Mouse (Mus musculus) urinary bladder, adult 18-20 months (tissue): Measurements from ENCODE around the gene BC029722.

ENCODE experiments used
- DNase-seq, 2 experiments: peaks; one replicate each; pipeline ENCODE4 v3.0.0; 2022; ENCODE audit warnings: low spot score in 2 of 2, mixed read lengths in 2 of 2

BC029722 gene

GRCm38 (mm10) chr2:155818596-155819391 lies 432 bp downstream of the BC029722 start:
- DNase-seq, result peak; percentile 93

DNA sequence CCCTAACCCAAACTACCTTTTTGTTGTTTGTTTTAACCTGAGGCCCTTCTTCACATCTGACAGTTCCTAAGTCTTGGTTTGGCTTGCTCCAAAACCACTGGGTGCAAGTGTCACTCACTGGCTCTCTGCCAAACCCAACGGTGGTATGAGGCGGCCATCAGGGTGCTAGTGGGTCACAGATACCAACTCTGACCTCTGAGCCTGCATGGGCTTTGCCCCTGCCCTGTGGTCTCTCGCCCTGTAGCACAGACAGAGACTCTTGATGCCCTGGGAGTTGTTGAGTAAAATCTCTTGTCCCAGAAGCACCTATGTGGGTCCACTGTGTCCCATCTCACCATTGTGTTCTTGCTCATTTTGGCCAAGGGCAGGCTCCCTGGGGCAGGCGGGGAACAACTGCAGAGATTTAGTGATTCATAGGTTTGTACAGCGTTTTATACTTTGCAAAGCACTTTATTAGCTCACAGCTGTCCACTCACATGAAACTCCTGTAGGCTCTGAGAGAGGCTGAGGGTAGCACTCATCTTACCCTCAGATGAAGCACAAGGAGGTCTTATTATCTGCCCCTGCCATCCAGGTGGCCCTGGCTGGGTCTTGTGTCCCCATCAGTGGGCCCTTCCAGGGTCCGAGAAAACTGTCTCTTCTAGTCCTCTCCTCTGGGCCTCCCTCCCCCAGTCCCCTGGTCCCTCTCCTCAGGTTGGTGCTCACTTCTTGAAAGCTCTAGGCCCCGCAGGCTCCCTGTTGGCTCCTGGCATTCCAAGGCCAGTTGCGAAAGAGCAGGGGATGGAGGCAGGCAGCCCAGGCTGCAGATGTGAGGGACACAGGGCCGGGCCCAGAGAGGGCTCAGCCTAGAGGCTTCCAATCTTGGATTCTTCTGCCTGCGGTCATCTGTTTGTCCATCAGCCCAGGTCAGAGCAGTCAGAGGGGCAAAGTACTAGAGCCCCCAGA lies 1.7 kb downstream of the BC029722 start:
- DNase-seq, result peak in 1 of 2 experiments; percentile 29

- no peak for DNase-seq
These were observed 3.0 kb downstream of the BC029722 start for GRCm38 (mm10) chr2:155816179-155816578.

GRCm38 (mm10) chr2:155814829-155815228 lies 4.4 kb downstream of the BC029722 start:
- no peak for DNase-seq

DNA sequence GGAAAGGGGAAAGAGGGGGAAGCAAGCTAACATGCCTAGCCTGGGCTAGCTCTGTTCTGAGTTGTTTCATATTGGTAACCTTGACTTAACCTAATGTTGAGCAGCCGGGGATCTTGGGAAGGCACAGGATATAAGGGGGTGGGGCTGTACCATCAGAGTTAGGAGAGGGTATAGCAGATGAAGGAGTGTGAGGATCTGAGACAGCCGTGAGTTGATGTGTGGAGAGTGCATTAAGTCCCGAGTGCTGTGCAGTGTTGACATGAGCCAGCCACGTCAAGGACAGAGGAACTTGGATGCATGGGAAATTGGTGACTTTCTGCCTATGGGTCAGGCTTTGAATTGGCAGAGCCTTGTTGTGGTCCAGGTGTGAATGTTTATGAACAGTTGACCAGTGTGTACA lies 6.6 kb downstream of the BC029722 start:
- no peak for DNase-seq

DNA sequence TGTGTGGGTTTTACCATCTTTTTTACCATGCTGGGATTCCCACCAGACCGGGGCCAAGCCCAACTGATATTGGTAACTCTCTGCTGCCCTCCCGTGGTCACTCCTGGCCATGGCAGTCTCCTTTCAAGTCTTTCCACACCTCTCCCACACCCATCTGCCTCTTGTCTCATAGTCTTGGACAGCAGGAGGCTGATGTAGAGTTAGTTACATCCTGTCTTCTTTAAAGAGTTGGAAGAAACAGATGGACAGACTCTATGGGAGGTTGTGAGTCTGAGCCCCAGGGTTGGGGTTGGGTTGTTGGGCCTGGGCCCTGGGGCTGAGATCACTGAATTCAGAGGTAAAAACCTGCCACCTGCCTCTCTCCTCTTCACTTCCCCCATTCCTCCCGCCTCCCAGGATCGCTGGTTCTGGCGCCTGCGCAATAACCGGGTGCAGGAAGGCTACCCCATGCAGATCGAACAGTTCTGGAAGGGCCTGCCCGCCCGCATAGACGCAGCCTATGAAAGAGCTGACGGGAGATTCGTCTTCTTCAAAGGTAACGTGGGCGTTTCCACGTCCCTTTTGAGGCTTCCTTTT lies 7.3 kb downstream of the BC029722 start:
- peak; percentile 47 to 76 for DNase-seq

DNA sequence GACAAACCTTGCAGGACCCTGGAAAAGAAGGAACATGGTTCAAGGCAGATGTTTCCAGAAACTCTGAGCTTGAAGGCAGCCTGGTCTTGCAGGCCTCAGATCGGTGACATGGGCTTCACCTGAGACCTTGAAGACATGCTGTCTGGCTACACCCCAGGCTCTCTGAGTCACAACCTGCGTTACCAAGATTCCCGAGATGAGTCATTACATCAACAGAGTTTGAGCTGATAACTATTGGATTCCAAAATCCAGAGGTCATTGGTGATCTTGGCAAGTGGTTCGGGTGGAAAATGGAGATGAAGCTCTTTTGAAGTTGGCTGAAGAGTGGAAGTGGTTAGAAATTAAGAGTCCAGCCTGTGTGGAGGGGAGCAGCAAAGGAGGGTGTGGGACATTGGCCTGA lies 9.6 kb downstream of the BC029722 start:
- DNase-seq, result no peak

GRCm38 (mm10) chr2:155807408-155807807 lies 11.8 kb downstream of the BC029722 start:
- DNase-seq, result no peak

GRCm38 (mm10) chr2:155806548-155806947 lies 12.7 kb downstream of the BC029722 start:
- no peak for DNase-seq

DNA sequence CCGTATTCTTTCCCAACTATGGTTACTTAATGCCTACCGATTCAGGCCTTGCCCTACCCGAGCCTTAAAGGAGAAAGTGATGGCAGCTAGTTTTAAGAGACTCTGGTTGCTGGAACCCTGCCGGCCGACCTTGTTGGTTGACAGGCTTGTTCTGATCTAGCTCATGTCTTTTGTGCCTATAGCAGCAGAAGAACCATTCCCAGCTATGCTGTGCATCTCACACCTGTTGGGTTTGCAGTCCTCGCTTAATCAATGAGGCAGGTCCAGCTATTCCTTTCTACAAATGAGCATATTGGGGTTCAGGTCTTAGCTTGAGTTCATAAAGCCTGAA lies 13.3 kb downstream of the BC029722 start:
- DNase-seq, result no peak

- DNase-seq, result no peak
These were observed 13.8 kb downstream of the BC029722 start for GRCm38 (mm10) chr2:155805231-155805924.

- DNase-seq, result no peak
These were observed 15.2 kb downstream of the BC029722 start for GRCm38 (mm10) chr2:155804053-155804452.

GRCm38 (mm10) chr2:155802761-155803160 lies 16.5 kb downstream of the BC029722 start:
- no peak for DNase-seq

DNA sequence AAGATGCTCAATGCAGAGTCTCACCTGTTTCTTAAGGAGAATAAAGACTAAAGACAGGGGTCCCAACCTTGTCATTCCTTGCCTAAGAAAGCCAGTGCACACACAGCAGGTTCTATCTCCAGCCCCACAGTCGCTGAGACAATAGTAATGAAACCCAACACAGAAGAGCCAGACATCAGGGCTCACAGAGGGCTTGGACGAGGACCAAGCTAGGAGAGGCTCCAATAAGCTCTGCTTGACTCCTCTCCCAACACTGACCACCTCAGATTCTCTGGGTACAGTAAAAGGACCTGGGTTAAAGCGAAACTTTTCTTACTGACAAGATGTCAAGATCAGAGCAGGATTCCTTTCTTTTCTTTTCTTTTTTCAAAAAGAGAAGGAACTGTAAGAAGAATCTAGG lies 20.6 kb downstream of the BC029722 start:
- no peak for DNase-seq

- no peak for DNase-seq
These were observed 24.4 kb downstream of the BC029722 start for GRCm38 (mm10) chr2:155794674-155795445.

DNA sequence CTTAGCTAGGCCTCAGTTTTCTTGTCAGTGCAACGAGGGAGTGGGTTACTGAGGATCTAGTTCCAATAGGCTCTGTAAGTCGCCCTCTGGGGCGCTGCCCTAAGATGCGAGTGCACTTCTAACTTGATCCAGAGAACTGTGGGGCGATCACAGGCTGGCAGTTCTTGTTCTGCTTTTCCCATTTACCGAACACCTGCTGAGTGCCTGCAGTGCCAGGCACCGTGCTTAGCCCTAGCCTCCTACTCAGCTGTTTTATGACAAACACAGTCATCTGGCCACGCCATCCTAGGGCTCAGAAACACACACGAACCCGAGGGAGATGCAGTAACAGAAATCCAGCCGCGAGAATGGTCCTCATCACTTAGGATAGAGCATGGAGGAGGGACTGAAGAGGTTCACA lies 26.3 kb downstream of the BC029722 start:
- no peak for DNase-seq

GRCm38 (mm10) chr2:155787949-155788931 lies 31.0 kb downstream of the BC029722 start:
- DNase-seq, result no peak

DNA sequence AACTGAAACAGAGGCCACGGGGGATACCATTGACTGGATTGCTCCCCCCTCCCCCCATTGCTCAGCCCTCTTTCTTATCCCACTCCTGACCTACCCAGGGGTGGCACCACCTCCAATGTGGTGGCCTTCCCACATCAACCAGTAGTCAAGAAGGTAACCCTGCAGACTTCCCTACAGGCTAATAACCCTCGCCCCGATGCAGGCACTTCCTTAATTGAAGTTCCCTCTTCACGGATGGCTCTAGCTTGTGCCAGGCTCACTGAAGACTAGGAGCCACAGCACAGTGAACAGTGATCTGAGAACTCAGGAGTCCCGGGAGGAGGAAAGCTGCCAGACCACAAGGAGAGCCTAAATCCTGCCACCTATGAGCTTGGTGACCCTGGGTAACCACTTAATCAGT lies 32.3 kb downstream of the BC029722 start:
- DNase-seq, result no peak

DNA sequence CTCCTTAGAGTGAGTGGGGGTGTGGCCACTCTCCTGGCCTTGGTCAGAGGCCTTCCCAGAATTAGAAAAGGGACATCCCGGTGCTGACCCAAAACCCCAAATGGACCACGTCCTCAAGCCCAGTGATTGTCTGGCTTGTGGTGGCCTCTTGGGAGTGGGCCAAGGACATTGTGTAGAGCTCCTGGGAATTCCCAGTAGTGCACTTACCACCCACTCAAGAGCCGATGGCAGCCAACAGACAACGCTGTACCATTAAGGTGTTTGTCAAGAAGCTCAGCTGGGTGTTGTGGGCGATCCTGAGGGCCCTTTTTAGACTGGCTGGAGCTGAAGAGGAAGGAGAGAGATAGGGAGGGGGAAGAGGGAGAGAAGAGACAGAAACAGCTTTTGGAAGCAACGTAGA lies 34.7 kb downstream of the BC029722 start:
- no peak for DNase-seq

- no peak for DNase-seq
These were observed 39.7 kb downstream of the BC029722 start for GRCm38 (mm10) chr2:155779506-155779905.
